Mouse (Mus musculus) large intestine, adult 2 months (tissue): ENCODE data around the gene Skint11. TPM values are rescaled to one million over a fixed set of nuclear protein-coding genes. Genes with fewer than 3 reads are reported as not detected.
"Not testable (repeated sequence)": the region's sequence is repeated elsewhere in the genome, so short reads cannot be mapped to it uniquely, and the experiment has no call there.

Experiments
- DNase-seq: peaks from one replicate; pipeline ENCODE4 v3.0.0-alpha.2; 2012; ENCODE audit warnings: low read depth, low spot score
- WGBS: fragments of 180-500 bp; shearing (Covaris S2); methylation state at CpG from one replicate; pipeline ENCODE4 v1.1.7; 2018; 5-methylcytosine and 5-hydroxymethylcytosine counted together
- polyA plus RNA-seq: library from polyadenylated mRNA; depleted of rRNA; stranded (reverse); fragments of >200 nt; gene quantifications from 2 replicates; pipeline ENCODE4 v1.2.3, GENCODE M21; 2012; rRNA removed

The Skint11 gene
- polyA plus RNA-seq = not detected in 2 replicates

GRCm38 (mm10) chr4:114163084-114163483, at the start of gene Skint11:
Gene Skint11 (plus strand): TSS chr4:114163384.
- no peak for DNase-seq
- 77% methylated on average over 1 of the region's 1 CpGs for WGBS

- DNase-seq = no peak
Measured at GRCm38 (mm10) chr4:114161149-114161548, 2.0 kb upstream of the Skint11 start.

GRCm38 (mm10) chr4:114172898-114173297, 9.7 kb downstream of the Skint11 start:
- not testable (repeated sequence) for DNase-seq
- 11% methylated on average over 6 of the region's 6 CpGs for WGBS

GRCm38 (mm10) chr4:114256906-114257305, 93.7 kb downstream of the Skint11 start:
- DNase-seq = not testable (repeated sequence)
- WGBS = 68% methylated on average over 1 of the region's 1 CpGs

Other genes starting within 250 kb of the Skint11 start
- not detected in 2 replicates for gene Skint5, start 163.9 kb upstream of the Skint11 start, polyA plus RNA-seq
- gene Trabd2b, start 243.3 kb downstream of the Skint11 start, polyA plus RNA-seq = 0.78 and 0.80 TPM in 2 replicates